Mouse (Mus musculus) midbrain, embryonic 11.5 days (tissue): Measurements from ENCODE around the gene Stam. TPM values are rescaled to one million over a fixed set of nuclear protein-coding genes. Genes with fewer than 3 reads are reported as not detected.

ENCODE experiments used
- ATAC-seq: fragments of 200-750 bp; cut with Nextera tagmentation; 2 replicates; pipeline ENCODE4 v1.8.0; 2017; ENCODE audit warnings: moderate TSS enrichment, moderate library complexity; ENCODE audit not compliant: low FRiP score
- DNase-seq: peaks from one replicate; pipeline ENCODE4 v3.0.0; 2015; ENCODE audit warnings: low spot score; ENCODE audit errors: missing footprints
- H3K27ac ChIP-seq: fragments of 300-500 bp; sonication (generic); 2 replicates; pipeline ENCODE4 v1.5.1; 2014; ENCODE audit warnings: low read depth, low read length
- H3K27me3 ChIP-seq: fragments of 300-500 bp; sonication (generic); 2 replicates; pipeline ENCODE4 v1.6.1; 2014; ENCODE audit warnings: mild to moderate bottlenecking, low read length, moderate library complexity, mixed read lengths; ENCODE audit not compliant: control insufficient read depth, insufficient read depth
- H3K36me3 ChIP-seq: fragments of 300-500 bp; sonication (generic); 2 replicates; pipeline ENCODE4 v1.6.1; 2014; ENCODE audit warnings: mild to moderate bottlenecking, low read length, moderate library complexity, mixed read lengths; ENCODE audit not compliant: control insufficient read depth, insufficient read depth
- H3K4me1 ChIP-seq: fragments of 300-500 bp; sonication (generic); 2 replicates; pipeline ENCODE4 v1.6.1; 2014; ENCODE audit warnings: low read length; ENCODE audit not compliant: control insufficient read depth, insufficient read depth
- H3K4me2 ChIP-seq: fragments of 300-500 bp; sonication (generic); 2 replicates; pipeline ENCODE4 v1.6.1; 2014; ENCODE audit warnings: mild to moderate bottlenecking, moderate library complexity
- H3K4me3 ChIP-seq: fragments of 300-500 bp; sonication (generic); 2 replicates; pipeline ENCODE4 v1.5.1; 2014; ENCODE audit warnings: low read depth, low read length
- H3K9ac ChIP-seq: fragments of 300-500 bp; sonication (generic); 2 replicates; pipeline ENCODE4 v1.6.1; 2014; ENCODE audit warnings: low read length
- H3K9me3 ChIP-seq: fragments of 300-500 bp; sonication (generic); 2 replicates; pipeline ENCODE4 v1.6.1; 2016; ENCODE audit warnings: low read length; ENCODE audit not compliant: control insufficient read depth
- WGBS: fragments of 180-500 bp; shearing (Covaris S2); extraction: QIAGEN DNeasy Blood & Tissue Kit; methylation state at CpG from one replicate; pipeline ENCODE4 v1.1.7; 2014; 5-methylcytosine and 5-hydroxymethylcytosine counted together
- polyA plus RNA-seq: library from polyadenylated mRNA; unstranded; fragments of >200 nt; fragmentation: Nextera tagmentation; extraction: Ambion mirVana; gene quantifications from 2 replicates; pipeline ENCODE4 v1.2.1, GENCODE M21; 2014

Stam gene
- polyA plus RNA-seq, 1 experiment from 2014 or later, result 103 TPM

DNA sequence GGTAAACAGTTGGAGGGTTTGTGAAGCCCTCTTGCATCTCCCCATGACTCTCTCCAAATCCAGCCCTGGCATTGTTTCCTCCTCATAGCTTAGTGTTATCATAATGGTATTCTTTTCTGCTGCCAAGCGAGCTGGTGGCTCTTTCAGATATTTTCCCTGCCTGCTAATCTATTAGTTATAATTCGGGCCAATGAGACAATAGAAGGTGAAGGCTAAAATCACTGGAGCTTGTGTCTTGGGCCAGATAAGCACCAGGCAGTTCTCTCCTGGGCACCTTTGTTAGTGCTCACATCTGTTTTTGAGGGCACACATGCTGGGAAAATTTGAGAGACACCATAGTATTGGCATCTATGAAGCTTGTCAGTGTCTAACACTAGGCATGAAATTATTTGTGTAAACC, 91.2 kb downstream of the Stam start:
- no peaks in the 10 kb centered on the region for H3K4me1 ChIP-seq
- H3K9ac ChIP-seq, result no peak overlapping the region
- no peak overlapping the region for H3K4me2 ChIP-seq
- ATAC-seq (no peak), DNase-seq (no peak)
- no peak overlapping the region for H3K4me3 ChIP-seq
- no peaks in the 10 kb centered on the region for H3K9me3 ChIP-seq
- no peak overlapping the region for H3K27ac ChIP-seq
- H3K27me3 ChIP-seq, result no peaks in the 10 kb centered on the region
- 64% methylated on average over 2 of the region's 2 CpGs for WGBS
- no peaks in the 10 kb centered on the region for H3K36me3 ChIP-seq

DNA sequence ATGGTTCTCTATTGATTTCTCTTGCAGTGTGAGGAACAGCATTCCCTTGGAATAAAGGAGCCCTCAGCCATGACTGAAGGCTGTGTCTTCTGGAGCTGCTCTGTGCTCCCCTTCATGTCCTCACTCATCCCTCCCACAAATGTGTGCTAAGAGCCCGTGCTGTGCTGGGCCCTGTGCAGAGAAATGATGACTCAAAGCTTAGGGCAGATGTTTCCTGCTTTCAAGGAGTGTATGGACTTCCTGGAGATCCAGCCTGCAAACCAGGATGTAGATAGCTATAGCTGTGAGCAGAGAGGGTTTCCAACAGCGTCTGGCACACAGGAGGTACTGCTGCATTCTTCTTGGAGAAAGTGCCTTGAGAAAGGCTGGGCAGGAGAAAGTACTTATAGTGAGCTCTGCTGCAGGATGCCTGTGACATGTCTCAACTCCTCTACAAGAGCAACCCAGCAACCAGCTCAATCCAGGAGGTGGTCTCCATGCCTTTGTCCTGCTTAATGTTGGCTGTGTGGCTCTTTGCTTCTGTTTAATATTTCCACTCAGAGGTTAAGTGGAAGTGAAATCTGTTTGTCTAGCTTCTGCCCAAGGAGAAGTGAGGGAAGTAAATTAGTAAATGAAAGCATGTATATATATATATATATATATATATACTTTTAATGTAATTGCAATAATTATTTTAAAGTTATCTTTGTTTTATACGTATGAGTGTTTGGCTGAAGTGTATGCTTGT, 91.9 kb downstream of the Stam start:
- no peak overlapping the region for H3K4me3 ChIP-seq
- H3K9me3 ChIP-seq, result no peaks in the 10 kb centered on the region
- H3K4me2 ChIP-seq, result no peak overlapping the region
- no peak overlapping the region for H3K27ac ChIP-seq
- H3K4me1 ChIP-seq, result no peaks in the 10 kb centered on the region
- no peak overlapping the region for H3K9ac ChIP-seq
- ATAC-seq, result peak; percentile 30; the same call in 1 of the 2 replicates
- no peaks in the 10 kb centered on the region for H3K36me3 ChIP-seq
- DNase-seq, result peak; percentile 57
- H3K27me3 ChIP-seq, result no peaks in the 10 kb centered on the region
- 82% methylated on average over 3 of the region's 3 CpGs for WGBS

DNA sequence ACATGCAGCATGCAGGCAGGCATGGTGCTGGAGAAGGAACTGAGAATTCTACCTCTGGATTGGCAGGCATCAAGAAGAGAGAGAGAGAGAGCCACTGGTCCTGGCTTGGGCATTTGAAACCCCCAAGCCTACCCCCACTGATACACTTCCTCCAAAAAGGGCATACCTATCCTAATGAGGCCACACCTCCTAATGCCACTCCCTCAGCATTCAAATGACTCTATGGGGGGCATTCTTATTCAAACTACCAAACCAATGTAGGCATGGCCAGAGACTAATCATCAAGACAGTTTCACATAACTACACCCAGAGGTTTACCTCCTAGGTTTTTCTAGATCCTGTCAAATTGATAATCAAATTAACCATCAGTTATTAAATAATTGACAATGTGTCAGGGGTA, 93.8 kb downstream of the Stam start:
- no peak overlapping the region for H3K4me3 ChIP-seq

DNA sequence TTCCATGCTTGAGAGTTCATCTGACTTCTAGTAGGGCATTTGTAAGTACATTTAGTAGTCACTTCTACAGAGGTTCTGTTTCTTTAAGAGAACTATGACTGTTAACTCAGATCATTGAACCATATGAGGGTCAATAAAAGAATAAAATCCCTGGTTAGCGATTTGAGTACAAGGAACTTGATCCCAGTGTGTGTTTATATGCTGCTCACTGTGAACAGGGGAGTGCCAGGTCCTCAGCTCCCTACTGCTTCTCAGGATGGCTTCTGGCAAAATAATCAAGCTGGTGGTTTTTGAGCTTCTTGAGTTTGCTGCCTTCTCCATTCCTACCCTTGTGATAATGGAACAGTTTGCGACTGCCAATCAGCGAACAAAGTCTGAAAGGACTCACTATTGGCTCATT, 100.4 kb downstream of the Stam start, which contains the start of gene Tmem236:
Gene Tmem236, plus strand, starts transcription at position 190 of the 400 bp plus-strand sequence.
- no peak for ATAC-seq
- H3K4me1 ChIP-seq, result no peaks in the 10 kb centered on the region

More for the DNA sequence above, 93.8 kb downstream of the Stam start:
- H3K9ac ChIP-seq, result no peak overlapping the region
- H3K27me3 ChIP-seq, result no peaks in the 10 kb centered on the region
- no peak for DNase-seq
- no peaks in the 10 kb centered on the region for H3K36me3 ChIP-seq
- no peaks in the 10 kb centered on the region for H3K9me3 ChIP-seq
- H3K27ac ChIP-seq, result no peak overlapping the region
- H3K4me1 ChIP-seq, result no peaks in the 10 kb centered on the region
- no peak for ATAC-seq
- H3K4me2 ChIP-seq, result no peak overlapping the region

DNA sequence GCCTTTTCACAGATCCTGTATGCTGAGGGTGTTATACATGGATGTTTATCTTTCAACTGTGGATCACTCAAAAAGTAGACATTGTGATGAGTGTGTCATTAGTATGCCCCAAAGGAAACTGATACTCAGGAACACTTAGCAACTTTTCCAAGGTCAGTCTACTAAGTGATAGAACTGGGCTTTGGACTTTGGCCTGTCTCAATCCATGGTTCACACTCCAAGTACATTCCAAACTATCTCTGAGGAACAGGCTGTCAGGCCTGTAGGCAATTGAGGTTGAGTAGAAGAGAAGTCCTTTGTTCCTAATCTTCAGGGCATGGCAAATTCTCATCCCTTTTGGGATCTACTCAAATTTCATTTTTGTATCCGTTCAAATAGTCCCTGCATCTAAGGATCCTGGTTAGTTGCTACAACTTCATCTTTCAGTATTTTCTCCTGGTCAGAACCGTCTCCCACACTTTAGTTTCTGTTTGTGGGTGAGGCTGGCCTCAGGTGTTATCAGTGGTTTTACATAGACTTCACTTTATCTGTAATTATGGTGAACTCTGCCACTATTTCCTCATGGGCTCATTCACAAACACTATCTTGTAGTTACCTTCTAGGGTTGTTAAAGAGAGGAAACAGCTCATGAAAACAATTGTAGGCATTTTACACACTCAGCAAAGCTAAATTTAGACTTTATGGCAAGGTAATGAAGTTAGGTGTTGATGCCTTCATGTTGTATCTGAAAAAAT, 102.7 kb downstream of the Stam start:
- WGBS, result 76% methylated on average over 2 of the region's 2 CpGs

More for the DNA sequence above, 100.4 kb downstream of the Stam start, which contains the start of gene Tmem236:
- Histone ChIP-seq H3K9ac (no peak within 1 kb of the TSS), H3K27me3 (no peaks in the 10 kb centered on the region), H3K9me3 (no peaks in the 10 kb centered on the region), H3K4me2 (no peak within 1 kb of the TSS), H3K4me3 (no peak within 1 kb of the TSS), H3K27ac (no peak within 1 kb of the TSS), H3K36me3 (no peaks in the 10 kb centered on the region)
- 81% methylated on average over 3 of the region's 3 CpGs for WGBS
- DNase-seq, result no peak

DNA sequence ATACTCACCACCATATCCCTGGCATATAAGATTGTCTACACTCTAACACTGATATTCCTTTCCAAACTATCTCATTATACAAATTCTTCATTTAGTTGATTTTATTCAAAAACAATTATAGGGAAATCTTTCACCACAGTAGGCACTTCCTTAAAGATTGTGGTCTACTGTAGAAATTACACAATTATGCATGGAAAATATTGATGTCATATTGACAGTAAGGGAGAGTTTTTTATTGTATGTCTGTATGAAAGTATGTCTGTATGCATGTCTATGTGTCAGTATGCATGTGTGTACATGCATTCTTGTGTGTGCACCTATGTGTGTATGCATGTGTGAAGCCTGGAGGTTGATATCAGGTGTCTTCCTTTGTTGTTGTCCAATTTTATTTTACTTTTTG, 110.5 kb downstream of the Stam start:
- Histone ChIP-seq H3K4me3 (no peak overlapping the region), H3K9ac (no peak overlapping the region), H3K4me1 (no peaks in the 10 kb centered on the region), H3K27me3 (no peaks in the 10 kb centered on the region), H3K9me3 (no peaks in the 10 kb centered on the region), H3K4me2 (no peak overlapping the region), H3K27ac (no peak overlapping the region), H3K36me3 (no peaks in the 10 kb centered on the region)
- DNase-seq (no peak), ATAC-seq (no peak)

More for the DNA sequence above, 102.7 kb downstream of the Stam start:
- no peak overlapping the region for H3K4me2 ChIP-seq
- H3K36me3 ChIP-seq, result no peaks in the 10 kb centered on the region
- no peaks in the 10 kb centered on the region for H3K4me1 ChIP-seq
- no peak for DNase-seq
- no peak for ATAC-seq
- no peaks in the 10 kb centered on the region for H3K9me3 ChIP-seq
- no peak overlapping the region for H3K9ac ChIP-seq
- H3K27me3 ChIP-seq, result no peaks in the 10 kb centered on the region
- H3K27ac ChIP-seq, result no peak overlapping the region
- H3K4me3 ChIP-seq, result no peak overlapping the region

DNA sequence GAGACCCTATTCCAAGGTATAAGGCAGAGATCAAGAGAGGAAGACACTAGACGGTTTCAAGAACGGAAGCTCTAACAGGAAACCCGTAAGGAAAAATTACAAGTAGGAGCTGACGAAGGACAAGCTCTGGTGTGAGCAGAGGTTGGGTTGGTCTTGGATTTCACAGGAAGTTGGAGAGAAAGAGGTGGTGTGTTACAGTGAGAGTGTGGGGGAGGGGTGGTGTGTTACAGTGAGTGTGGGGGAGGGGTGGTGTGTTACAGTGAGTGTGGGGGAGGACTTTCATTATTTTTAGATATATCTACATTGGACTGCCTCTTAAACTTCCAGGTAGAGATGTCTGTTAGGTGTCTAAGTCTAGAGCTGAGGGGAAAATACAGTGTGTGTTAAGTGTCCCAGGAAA, 116.8 kb downstream of the Stam start:
- no peak for DNase-seq
- no peaks in the 10 kb centered on the region for H3K27me3 ChIP-seq
- H3K36me3 ChIP-seq, result no peaks in the 10 kb centered on the region
- H3K4me3 ChIP-seq, result no peak overlapping the region
- no peaks in the 10 kb centered on the region for H3K9me3 ChIP-seq
- no peak overlapping the region for H3K27ac ChIP-seq
- no peaks in the 10 kb centered on the region for H3K4me1 ChIP-seq
- ATAC-seq, result no peak
- no peak overlapping the region for H3K9ac ChIP-seq
- 96% methylated on average over 4 of the region's 4 CpGs for WGBS
- H3K4me2 ChIP-seq, result no peak overlapping the region

DNA sequence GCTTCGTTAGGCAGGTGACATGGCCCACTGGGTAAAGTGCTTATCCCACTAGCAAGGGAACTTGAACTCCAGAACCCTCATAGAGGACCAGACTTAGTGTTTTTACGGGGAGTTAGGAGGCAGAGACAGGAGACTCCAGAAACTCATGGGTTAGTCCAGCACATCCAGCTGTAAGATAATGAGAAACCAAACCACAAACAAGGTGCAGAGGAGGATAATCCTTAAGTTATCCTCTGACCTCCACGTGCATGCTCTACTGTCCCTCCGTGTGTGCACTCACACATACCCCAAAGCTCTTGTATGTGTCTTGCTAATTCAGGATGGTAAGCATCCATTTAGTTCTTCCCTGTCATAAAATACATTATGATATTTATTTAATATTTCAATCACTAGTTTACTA, 117.7 kb downstream of the Stam start:
- no peak overlapping the region for H3K9ac ChIP-seq
- ATAC-seq (no peak), DNase-seq (no peak)
- H3K4me1 ChIP-seq, result no peaks in the 10 kb centered on the region
- no peak overlapping the region for H3K4me3 ChIP-seq
- H3K9me3 ChIP-seq, result no peaks in the 10 kb centered on the region
- no peaks in the 10 kb centered on the region for H3K36me3 ChIP-seq
- no peak overlapping the region for H3K27ac ChIP-seq
- no peak overlapping the region for H3K4me2 ChIP-seq
- WGBS, result 83% methylated on average over 4 of the region's 4 CpGs
- no peaks in the 10 kb centered on the region for H3K27me3 ChIP-seq

DNA sequence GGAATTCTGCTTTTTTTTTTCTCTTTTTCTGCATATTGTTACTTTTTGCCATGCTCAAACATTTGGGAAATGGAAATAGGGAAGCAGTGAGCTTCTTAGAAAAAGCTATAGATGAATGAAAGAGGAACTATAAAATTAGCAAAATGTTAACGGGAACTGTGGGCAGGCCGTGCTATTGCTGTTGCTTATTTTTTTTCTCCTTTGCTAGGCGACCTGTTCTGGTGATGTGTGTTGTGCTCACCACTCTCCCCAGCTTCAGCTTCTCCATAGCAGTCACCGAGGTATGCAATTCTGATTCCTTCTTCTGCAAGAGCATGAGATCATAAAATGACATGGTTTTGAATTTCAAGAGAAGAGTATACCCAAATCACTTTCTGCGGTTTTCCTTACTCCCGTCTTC, 118.1 kb downstream of the Stam start:
- Histone ChIP-seq H3K4me3 (no peak overlapping the region), H3K9ac (no peak overlapping the region), H3K9me3 (no peaks in the 10 kb centered on the region), H3K36me3 (no peaks in the 10 kb centered on the region), H3K27me3 (no peaks in the 10 kb centered on the region), H3K27ac (no peak overlapping the region), H3K4me1 (no peaks in the 10 kb centered on the region), H3K4me2 (no peak overlapping the region)
- no peak for ATAC-seq
- 89% methylated on average over 6 of the region's 6 CpGs for WGBS
- DNase-seq, result no peak
